Mouse (Mus musculus) gastrocnemius, adult 2 months (tissue): ENCODE results near the gene Tnpo1. TPM values are rescaled to one million over a fixed set of nuclear protein-coding genes. Genes with fewer than 3 reads are reported as not detected.

Experiments
- DNase-seq: peaks from one replicate; pipeline ENCODE4 v3.0.0; 2022
- H3K27ac ChIP-seq: fragments of 200-600 bp; 2 replicates; pipeline ENCODE4 v1.8.1; 2022; ENCODE audit warnings: mild to moderate bottlenecking
- H3K4me3 ChIP-seq: fragments of 200-600 bp; 2 replicates; pipeline ENCODE4 v1.8.1; 2022; ENCODE audit warnings: mild to moderate bottlenecking, moderate library complexity
- CTCF ChIP-seq: fragments of 200-600 bp; IDR thresholded peaks from 2 replicates; pipeline ENCODE4 v1.8.1; 2022; ENCODE audit warnings: antibody characterized with exemption, mild to moderate bottlenecking, moderate library complexity
- intact Hi-C: fragments of 180-260 bp; cut with DNase I; formaldehyde crosslinking; loops from one replicate; pipeline ENCODE4 v1.15.1; 2025
- total RNA-seq, 2 experiments: library from RNA; stranded (reverse); gene quantifications; 2 replicates each; pipeline ENCODE4 v1.2.3; 2021

Tnpo1 gene
- total RNA-seq, 2 experiments from 2014 or later, result 32.2 to 39.3 TPM

DNA sequence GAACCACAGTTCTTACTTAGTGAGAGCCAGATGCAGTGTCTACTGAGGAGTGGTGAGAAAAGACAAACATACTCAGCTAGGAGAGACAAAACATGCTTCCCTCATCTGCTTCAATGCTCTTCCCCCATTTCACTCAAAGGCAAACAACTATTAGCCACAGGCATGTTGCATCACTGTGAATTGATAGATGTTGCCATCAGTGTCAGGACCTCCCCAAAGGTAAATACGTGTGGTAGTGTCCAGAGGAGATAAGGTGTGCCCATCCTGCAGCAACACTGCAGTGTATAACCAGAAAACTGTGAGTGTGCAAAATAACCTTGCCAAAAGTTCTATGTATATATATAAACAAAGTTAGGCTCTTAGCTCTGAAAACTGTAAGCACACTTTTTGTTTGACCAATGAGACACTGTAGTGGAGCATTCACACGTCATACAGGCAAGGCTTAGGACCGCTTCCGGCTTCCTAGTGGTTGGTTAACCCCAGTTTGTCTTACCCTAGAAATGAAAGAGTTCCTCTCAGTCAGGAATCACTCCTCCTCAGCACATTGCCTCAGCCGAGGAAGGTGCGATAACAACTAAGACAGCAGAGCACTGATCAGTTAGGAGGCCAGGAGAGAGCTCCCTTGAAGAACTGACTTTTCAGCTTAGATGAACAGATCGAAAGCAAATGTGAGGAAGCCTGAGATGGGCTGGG lies 29.6 kb downstream of the Tnpo1 start:
- DNase-seq, result no peak
- Histone ChIP-seq H3K4me3 (peak overlapping the region; percentile 27; the same call in 1 of the 2 replicates), H3K27ac (peak overlapping the region; percentile 71)
- intact Hi-C loops, result no loop called here
- no peak for TF ChIP-seq CTCF

DNA sequence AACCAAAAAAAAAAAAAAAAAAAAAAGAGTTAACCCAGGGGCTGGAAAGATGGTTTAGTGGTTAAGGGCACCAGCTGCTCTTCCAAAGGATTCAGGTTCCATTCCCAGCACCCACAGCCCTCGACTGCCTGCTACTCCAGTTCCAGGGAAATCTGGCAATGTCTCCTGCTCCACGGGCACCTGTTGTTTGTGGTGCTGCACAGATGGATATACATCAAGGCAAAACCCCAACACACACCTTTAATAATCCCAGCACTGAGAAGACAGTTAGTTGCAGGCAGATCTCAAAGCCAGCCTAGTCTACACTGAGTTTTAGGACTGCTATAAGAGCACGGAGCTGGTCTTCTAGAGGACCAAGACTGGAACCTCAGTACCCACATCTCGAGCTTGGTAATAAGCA lies 30.2 kb downstream of the Tnpo1 start:
- no peak for DNase-seq
- intact Hi-C loops, result no loop called here
- Histone ChIP-seq H3K27ac (peak overlapping the region; percentile 71), H3K4me3 (no peak overlapping the region)
- TF ChIP-seq CTCF, result no peak

DNA sequence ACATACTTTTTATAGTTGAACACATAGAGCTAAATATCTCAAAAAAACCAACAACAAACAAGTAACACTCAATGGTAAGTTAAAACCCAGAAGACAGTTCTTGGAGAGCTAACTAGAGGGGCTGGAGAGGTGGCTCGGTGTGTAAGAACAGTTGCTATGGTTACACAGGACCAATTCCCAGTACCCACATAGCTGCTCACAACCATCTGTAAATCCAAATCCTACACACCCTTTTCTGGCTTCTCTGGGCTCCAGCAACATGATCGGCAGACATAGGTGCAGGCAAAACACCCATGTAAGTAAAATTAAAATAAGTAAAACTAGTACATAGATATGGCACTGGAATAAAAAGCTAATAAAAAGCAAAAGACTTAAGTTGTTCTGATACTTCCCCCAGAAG lies 31.3 kb downstream of the Tnpo1 start:
- intact Hi-C loops, result loop anchor here (5.0 kb wide), 1 partner anchor 197 kb away; no protein-coding TSS in a partner anchor
- TF ChIP-seq CTCF, result no peak
- Histone ChIP-seq H3K27ac (no peak overlapping the region), H3K4me3 (no peak overlapping the region)
- no peak for DNase-seq

DNA sequence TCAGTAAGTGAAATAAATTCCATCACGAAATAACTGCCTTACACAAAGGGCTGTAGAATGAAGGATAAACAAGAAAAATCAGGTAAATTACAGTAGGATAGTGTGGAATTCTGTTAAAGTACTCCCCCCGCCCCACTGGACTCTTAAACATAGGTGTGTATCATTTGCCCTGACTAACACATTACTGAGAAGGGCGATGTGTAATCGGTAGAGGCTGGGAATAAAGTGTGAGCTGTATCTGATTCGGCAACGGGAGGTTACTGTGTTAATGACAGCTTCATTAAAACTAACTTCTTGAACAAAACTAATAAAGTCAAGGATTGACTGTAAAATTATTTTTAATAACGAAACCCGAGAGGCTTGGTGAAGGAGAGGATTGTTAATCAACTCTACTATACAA lies 34.7 kb downstream of the Tnpo1 start:
- TF ChIP-seq CTCF, result no peak
- no peak for DNase-seq
- peak overlapping the region; percentile 94 for H3K4me3 ChIP-seq
- intact Hi-C loops, result loop anchor here (5.0 kb wide), 1 partner anchor 201 kb away; no protein-coding TSS in a partner anchor
- H3K27ac ChIP-seq, result peak overlapping the region; percentile 97

DNA sequence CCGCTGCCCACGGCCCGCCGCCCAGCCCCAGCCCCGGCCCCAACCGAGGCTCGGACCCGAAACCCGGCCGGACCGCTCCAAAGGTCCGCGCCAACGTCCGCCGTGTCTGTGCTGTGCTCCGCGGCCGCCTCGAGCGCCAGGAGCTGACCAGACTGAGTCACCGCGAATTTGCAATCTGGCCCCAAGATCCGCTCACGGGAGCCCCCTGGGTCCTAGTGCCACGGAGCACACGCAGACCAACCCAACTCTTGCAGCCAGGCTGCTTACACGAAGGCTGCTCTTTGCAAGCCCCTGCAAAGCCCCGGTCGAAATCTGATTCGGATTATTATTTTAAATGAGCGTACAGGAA lies 35.3 kb downstream of the Tnpo1 start:
- intact Hi-C loops, result loop anchor here (5.0 kb wide), 1 partner anchor 201 kb away; no protein-coding TSS in a partner anchor
- peak overlapping the region; percentile 97 for H3K27ac ChIP-seq
- peak; percentile 91 for DNase-seq
- H3K4me3 ChIP-seq, result peak overlapping the region; percentile 94
- TF ChIP-seq CTCF, result peak; percentile 35; the same call in 1 of the 2 replicates

DNA sequence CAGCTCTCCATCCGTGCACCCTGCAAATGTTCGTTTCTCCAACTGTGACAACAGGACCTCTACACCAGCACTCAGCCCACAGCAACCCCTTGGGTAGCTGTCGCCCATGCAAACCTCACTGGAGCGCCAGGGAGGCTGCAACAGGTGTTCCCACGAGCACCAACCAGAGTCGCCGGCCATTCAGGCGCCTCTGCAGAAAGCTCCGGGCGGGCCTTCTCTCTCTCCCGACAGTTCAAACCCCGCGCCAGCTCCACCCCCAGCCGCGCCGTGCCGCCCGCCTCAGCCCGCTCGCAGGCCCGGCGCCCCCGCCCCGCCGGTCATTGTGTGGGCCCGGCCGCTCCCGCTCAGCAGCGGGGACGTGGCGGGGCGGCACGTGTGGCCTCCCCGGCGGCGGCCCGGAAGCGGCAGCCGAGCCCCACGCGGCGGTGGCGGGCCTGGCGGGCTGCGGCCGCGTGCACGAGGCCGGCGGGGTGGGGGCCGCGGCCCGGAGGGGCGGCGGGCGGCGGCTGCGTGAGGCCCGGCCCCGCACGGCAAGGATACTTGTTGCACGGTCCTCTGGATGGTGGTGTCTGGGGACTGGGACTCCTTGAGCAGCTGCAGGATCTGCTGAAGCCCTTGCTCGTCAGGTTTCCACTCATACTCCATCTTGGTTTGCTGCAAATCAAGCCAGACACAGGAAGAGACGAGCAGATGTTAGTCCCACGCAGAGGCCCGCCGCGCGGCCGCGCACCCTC lies 35.9 kb downstream of the Tnpo1 start:
- DNase-seq, result peak; percentile 81
- no peak for TF ChIP-seq CTCF
- Histone ChIP-seq H3K27ac (peak overlapping the region; percentile 97), H3K4me3 (peak overlapping the region; percentile 94)
- intact Hi-C loops, result loop anchor here (5.0 kb wide), 1 partner anchor 202 kb away; no protein-coding TSS in a partner anchor

DNA sequence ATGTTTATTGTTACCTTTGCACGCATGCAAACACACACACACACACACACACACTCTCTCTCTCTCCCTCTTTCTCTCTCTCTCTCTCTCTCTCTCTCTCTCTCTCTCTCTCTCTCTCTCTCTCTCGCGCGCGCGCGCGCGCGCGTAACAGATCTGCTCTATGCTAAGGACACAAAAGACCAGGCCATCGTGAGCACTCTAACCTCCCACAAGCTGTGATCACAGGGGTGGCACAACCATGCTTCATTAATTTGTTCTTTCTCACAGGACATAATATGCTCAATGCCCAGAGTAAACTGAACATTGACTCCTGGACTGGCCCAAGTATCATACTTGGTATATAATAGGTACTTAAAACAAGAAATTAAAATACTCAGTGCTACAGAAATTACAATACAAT lies 37.0 kb downstream of the Tnpo1 start:
- no peak for DNase-seq
- Histone ChIP-seq H3K27ac (no peak overlapping the region), H3K4me3 (peak overlapping the region; percentile 94)
- no peak for TF ChIP-seq CTCF
- intact Hi-C loops, result no loop called here

DNA sequence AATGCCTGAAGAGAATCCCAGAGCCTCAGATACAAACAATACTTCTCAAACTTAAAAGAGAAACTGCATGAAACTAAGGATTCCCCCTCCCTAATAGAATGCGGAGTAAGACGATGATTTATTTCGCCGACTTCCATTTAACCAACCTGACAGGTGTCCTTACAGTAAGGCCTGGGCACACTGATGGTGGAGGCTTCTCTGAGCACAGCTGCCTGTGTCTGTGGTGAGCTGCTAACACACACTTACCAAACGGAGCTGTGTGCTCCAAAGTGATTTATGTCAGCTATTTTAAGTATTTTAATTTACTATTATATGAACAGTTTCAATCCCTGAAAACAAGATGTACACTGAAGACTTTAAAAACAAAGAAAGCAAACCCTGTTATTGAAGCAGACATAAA lies 42.4 kb downstream of the Tnpo1 start:
- no peak overlapping the region for H3K4me3 ChIP-seq
- TF ChIP-seq CTCF, result no peak
- intact Hi-C loops, result no loop called here
- H3K27ac ChIP-seq, result no peak overlapping the region
- no peak for DNase-seq

DNA sequence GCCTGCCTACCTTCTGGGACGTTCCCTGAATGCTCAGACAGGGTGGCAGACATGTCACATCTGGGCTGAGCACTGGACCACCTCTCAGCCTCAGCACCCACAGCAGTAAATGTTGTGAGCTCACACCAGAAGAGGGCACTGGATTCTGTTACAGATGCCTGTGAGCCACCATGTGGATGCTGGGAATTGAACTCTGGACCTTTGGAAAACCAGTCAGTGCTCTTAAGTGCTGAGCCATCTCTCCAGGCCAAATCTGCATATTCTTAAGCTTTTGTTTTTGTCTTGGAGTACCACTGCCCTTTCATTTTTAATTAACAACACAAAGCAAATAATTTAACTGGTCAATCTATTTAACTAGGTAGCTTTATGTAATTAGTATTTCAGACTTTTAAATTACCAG lies 44.2 kb downstream of the Tnpo1 start:
- TF ChIP-seq CTCF, result no peak
- Histone ChIP-seq H3K4me3 (no peak overlapping the region), H3K27ac (no peak overlapping the region)
- intact Hi-C loops, result no loop called here
- no peak for DNase-seq

DNA sequence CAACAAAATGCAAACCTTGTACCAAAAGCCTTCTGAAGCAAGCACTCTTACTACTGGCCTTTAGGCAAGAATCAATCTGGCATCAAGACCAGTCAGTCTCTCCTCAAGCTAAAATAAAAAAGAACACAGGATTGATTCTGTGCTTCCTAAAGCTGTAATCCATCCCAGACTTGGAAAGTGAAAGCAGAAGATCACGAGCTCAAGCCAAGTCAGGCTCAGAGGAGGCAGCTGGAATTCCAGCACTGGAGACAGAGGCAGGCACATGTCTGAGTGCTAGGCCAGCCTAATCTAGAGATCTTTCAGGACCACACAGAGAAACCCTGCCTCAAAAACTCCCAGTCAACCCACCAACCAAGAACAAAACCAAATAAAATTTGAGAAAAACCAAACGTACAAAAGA lies 45.8 kb downstream of the Tnpo1 start:
- no peak for TF ChIP-seq CTCF
- intact Hi-C loops, result no loop called here
- Histone ChIP-seq H3K4me3 (no peak overlapping the region; the same call in 1 of the 2 replicates), H3K27ac (peak overlapping the region; percentile 69)
- DNase-seq, result peak; percentile 50

DNA sequence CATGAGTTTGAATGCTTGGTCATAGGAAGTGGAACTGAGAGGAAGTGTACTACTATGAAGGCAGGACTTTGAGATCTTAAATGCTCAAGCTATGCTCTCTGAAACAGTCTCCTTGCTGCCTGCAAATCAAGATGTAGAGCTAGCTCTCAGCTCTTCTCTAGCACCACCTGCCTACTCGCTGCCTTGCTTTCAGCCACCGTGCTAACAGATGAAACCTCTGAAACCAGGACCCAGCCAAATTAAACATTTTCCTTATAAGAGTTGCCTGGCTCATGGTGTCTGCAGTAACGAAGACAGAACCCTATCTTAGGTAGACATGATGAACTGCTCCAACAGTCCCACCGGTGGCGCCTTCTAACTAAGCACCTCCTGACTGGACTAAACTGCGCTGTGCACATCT lies 46.8 kb downstream of the Tnpo1 start:
- Histone ChIP-seq H3K4me3 (no peak overlapping the region), H3K27ac (peak overlapping the region; percentile 69)
- intact Hi-C loops, result no loop called here
- DNase-seq, result no peak
- no peak for TF ChIP-seq CTCF

DNA sequence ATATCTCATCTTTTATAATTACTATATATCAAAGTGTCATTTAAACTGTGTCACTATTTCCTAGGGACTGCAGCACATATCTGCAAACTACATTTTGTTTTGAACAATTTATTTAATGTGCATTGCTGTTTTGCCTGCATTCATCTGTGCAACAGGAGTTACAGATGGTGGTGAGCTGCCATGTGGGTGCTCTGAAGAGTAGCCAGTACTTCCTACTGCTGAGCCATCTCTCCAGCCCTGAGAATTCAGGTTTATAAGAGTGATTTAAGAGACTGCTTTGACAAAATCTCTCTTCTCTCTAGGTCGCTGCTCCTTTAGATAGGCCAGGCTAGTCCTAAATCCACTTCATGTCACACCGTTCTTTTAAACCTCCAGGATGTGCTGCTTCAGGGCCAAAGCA lies 49.0 kb downstream of the Tnpo1 start:
- no peak overlapping the region for H3K27ac ChIP-seq
- DNase-seq, result no peak
- intact Hi-C loops, result no loop called here
- TF ChIP-seq CTCF, result no peak
- H3K4me3 ChIP-seq, result no peak overlapping the region

DNA sequence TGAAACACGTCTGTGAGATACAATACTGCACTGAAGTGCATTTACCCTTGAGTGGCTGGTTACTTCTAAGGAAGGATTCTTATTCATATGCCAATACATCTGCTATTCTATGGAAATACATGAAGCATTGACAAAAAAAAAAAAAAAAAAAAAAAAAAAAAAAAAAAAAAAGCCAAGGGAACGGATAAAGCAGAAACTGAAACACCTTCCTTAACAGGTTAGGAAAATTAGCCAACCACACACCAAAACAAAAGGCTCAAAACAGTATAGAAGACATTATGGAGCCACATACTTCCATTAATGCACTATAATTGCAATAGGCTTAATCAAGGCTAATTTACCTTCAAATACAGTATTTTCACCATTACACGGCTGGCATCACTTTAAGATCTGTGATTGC lies 51.5 kb downstream of the Tnpo1 start:
- no peak overlapping the region for H3K27ac ChIP-seq
- intact Hi-C loops, result no loop called here
- no peak for DNase-seq
- no peak overlapping the region for H3K4me3 ChIP-seq
- no peak for TF ChIP-seq CTCF
